Mouse (Mus musculus): Measurements from ENCODE around the gene Sez6. TPM values are rescaled to one million over a fixed set of nuclear protein-coding genes. Genes with fewer than 3 reads are reported as not detected.

Sez6 gene
- total and polyA plus RNA-seq, 3 experiments: 1.5 to 4.4 (median 2.9) TPM

GRCm38 (mm10) chr11:77906097-77906687, 24.4 kb upstream of the Sez6 start:
- no peak for DNase-seq

GRCm38 (mm10) chr11:77906747-77907174, 23.8 kb upstream of the Sez6 start:
- DNase-seq: no peak

GRCm38 (mm10) chr11:77908468-77908867, 22.1 kb upstream of the Sez6 start:
- no peak for DNase-seq

DNA sequence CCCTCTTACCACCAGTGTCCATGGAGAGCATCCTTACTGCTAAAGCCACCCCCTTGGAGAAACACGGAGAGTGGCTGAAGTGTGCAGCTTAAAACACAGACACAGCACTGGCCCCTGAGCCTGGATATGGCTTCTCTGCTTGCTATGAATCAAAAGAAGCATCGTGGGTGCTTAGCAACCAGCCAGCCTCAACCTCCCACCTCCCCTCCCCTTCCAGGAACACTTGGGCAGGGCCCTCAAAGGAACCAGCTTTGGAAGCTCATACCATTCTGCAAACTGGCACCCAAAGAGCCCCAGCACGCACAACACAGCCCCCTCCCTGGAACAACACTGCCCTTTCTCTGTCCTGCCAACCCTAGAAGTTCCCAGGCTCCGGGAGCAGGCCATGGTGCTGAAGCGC, 21.2 kb upstream of the Sez6 start:
- no peak for DNase-seq

GRCm38 (mm10) chr11:77909776-77910175, 20.8 kb upstream of the Sez6 start:
- no peak for DNase-seq

DNA sequence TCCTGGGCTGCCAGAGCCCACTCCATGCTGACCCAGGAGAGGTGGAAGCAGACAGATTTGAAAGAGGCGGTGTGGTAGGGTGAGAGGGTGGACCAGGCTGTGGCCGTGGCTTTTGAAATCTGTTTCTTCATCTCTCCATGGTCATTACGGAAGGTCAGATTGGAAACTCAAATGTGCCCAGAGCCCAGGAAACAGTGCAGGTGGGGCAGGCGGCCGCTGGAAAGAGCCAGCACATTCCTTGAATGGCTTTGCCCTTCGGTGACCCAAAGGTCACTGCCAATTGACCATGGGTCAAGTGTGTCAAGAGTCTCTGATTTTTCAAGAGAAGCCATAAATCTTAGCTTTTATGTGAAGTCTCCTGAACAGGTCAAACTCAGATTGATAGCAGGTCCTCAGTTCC, 17.1 kb upstream of the Sez6 start:
- DNase-seq: no peak

GRCm38 (mm10) chr11:77914598-77915260, 15.9 kb upstream of the Sez6 start:
- no peak for DNase-seq

GRCm38 (mm10) chr11:77916741-77917140, 13.9 kb upstream of the Sez6 start:
- DNase-seq: no peak

DNA sequence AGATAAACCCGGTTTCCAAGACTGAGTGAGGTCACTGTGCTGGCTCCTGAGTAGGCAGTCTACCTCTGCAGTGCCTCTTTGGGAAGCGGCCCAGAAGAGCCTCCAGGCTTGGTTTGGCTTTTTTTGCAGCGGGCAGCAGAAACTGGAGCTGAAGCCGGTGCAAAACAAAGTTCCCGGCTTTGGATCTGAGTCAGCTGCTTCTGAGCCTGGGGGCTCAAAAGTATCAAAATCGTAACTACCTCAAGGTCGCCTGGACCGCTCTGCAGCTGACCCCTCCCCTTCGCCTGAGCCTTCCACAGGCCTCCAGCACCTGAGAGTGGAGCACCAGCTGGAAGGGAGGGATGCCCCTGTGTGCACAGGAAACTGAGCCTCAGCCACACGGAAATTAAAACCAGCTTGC, 13.4 kb upstream of the Sez6 start:
- DNase-seq: no peak

GRCm38 (mm10) chr11:77923285-77923684, 7.3 kb upstream of the Sez6 start:
- no peak for DNase-seq

GRCm38 (mm10) chr11:77925836-77926657, 4.6 kb upstream of the Sez6 start:
- peak; percentile 52 for DNase-seq

DNA sequence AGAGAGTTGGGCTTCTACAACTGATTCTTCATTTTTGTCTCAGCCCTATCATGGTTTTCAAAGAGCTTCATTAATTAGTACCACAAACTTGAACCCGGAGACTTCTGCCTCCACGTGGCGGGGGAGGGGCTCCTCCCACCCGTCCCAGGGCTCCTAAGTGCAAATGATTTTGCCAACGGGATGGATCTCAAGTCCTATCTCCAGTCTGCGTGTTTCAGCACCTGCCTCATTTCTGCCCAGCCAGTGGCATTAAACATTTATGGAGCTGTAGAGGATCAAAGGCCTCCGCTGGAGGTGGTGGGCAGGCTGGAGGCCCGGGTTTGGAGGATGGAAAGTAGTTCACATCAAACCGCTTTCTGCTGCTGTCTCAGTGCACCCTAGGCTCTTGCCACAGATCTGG, 3.9 kb upstream of the Sez6 start:
- no peak for DNase-seq

DNA sequence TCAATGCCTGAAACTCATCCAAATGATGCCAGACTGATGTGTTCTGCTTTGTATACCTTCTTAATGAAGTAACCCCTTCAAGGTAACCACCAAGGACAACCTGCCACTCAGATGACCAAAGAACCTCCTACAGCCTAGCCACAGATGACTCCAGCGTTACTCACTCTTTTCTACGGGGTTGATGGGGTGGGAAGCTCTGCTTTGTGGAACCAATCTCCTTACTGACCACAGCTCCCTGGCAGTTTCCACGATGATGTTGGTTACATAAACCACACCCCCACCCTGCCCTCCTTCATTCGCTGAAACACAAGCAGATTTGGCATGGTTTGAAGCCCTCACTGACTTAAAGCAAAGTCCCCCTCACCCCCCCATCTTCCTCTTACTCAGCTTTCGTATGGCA, 2.8 kb upstream of the Sez6 start:
- peak; percentile 61 for DNase-seq

GRCm38 (mm10) chr11:77931541-77932433, 1.2 kb downstream of the Sez6 start:
- no peak for DNase-seq

DNA sequence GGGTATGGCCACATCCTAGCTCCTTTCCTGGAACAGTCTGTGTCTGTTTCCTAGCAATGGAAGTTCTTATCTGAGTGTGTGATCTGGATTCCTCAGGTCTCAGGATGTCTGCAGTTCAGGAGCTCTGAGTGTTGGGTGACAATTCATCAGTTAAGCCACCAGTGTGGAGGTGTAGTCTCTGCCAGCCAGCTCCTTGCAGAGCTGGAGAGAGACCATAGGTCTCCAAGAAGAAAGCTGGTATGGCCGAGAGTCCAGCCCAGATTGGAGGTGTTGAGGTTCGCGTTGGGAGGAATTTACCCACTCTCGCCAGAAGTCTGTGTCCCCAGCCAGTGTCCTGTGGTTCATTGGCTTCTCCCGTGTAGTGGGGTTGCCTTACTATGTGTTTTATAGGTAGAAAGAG, 2.0 kb downstream of the Sez6 start:
- DNase-seq: no peak

DNA sequence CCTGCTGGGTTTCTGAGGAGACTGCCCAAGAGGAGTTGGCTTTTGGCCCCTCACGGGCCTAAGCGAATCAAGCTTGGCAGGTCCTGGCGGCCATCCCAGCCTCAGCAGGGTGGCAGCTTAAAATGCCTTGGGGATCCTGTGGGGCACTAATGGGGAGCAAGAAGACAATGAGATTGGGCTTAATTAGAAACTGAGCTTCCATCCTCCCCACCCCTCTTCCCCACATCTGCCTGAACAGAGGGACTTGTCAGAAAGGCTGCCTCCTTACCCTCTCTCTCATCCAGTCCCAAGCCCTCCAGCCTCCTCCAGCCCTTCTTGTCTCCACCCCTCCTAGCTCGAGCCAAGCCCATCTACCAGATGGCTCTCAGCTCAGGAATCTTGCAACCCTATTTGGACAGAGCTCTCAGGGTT, 3.5 kb downstream of the Sez6 start:
- DNase-seq: no peak

DNA sequence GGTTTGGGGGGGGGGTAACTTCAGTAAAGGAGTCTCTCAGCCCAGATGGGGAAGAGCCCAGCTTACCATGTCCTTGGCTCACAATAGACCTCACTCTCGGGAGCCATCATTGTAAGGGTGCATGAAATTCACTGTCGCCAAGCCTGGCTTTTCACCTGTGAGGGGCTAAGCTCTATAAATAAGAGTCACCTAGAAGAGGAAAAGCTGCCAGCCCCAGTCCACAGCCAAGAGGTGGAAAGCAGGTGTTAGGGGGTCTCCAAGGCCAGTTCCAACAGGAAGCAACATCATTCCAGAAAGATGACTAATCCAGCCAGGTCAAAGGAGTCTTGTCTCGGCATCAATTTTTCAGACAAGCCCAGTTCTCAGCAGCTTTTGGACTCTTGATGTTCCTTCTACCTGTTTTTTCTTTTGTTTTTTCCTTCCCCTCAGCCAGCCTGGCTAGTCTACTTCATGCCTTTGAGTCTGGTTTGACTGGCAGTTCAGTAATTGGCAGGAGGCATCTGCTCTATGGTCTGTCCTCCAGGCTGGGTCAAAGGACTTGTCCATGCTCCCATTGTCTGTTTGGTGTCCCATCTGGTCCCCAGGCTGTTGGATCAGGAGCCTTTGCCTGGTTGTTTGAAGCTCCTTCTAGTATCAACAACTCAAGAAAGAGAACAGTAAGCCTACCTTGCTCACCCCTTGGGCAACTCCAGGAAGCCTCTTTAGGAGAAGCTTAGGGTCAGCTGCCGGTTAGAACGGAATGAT, 4.1 kb downstream of the Sez6 start:
- DNase-seq: no peak

DNA sequence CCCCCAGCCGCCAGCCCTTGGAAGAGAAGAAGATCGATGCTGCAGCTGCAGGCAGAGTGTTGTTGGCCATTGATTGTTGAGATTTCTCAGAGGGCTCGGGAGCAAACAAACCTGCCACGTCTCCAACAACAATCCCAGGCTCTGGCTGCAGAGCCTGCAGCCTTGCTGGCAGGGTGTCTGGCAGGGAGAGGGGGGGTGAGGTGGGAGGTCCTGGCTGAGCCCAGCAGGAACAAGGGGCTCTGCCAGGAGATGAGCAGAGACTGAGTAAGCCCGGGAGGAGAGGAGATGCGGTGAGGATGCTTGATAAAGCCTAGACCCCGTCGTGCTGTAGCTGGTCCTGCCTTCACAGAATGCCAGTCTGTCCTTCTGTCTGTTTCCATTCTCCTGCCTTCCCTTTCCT, 6.2 kb downstream of the Sez6 start:
- DNase-seq: no peak

GRCm38 (mm10) chr11:77937649-77938410, 7.2 kb downstream of the Sez6 start:
- no peak for DNase-seq

DNA sequence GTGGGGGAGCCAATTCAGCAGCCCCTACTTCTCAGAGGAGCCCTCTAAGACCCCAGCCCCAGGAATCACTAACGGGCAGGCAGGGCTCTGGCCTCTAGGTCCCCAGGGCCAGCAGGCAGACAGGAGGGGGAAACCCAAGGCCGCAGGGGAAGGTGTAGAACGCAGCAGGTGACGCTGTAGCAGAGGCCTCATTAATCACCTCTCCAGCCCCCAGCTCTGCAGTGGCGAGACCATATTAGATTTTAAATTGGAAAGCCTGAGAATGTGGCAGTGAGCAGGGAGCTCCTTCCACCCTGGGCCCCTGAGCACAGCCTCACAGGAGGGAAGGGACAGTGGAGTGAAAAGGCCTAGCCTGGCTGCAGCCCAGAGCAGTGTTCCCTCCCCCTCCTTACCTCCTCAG, 11.6 kb downstream of the Sez6 start:
- no peak for DNase-seq

DNA sequence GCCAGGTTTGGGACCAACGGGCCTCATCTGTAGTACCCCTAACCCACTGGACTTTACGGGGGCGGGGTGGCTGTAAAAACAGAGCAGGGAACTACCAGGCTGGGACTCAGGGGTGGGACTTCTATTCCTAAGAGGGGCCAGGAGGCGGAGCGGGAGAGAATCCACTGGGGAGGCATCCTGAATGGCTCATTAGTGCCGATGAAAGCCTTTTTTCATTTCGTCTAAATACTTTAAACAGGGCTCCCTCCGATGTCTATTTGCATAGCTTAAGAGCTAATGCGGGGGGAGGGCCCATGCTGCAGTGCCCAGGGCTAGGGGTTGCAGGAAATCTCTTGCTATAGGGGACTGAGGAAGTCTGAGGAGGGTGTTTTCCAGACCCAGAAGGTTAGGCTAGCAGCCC, 17.3 kb downstream of the Sez6 start:
- DNase-seq: no peak

All from adrenal gland, adult 2 months (tissue).